Mouse (Mus musculus): ENCODE results near the gene Plod3.

Gene Plod3

DNA sequence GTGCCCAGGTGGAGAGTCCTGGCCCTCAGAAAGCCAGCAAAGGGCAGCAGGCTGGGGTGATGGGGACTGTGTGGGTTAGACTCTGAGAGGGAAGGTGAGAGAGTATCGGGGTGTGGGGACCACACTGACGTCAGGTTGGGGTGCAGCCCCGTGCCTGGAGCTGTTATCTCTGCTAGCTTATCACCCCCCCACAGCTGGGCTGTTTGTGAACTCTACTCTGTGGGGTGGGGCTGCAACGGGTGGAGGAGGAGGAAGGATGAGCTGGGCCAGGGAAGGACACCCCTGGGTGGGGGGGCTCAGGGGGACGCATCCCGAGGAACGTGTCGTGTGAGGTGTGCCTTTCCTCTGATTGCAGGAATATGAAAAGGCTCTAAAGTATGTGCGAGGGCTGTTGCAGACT lies 21.6 kb upstream of the Plod3 start:
- no peak for DNase-seq (ENCODE audit: low spot score)

DNA sequence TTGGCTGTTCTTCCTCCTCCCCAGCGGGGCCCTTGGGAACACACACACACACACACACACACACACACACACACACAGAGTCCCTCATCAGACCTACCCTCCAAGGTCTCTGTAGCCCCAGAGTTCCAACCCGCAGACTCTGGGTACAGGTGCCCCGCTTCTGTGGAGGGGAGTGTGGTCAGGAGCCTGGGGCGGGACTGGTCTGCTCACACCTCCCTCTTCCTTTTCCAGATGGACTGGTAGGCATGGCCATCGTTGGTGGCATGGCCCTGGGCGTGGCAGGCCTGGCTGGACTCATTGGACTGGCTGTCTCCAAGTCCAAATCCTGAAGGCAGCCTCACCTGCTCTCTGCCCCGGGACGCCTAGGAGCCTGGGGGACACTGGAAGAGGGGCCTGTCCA lies 21.1 kb upstream of the Plod3 start:
- no peak for DNase-seq (ENCODE audit: low spot score)

DNA sequence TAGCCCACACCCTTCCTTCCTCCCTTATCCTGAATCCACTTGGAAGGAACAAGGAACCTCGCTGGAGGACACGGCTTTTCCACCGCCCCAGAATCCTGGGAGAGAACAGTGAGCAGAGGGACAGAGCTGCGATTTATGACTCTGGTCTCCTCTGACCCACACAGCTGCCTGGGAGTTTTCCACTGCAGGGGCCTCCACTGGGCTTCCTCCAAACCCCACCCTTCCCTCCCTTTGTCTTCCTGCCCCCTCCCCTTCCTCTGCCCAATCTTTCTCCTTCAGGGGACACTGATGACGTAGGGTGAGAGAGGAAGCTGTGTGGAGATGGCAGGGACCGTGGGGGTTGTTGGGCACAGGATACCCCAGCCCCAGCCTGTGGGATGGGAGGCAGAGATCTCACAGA lies 20.5 kb upstream of the Plod3 start, which contains the start of gene Cldn15:
Gene Cldn15, plus strand, starts transcription at position 286 of the 400 bp plus-strand sequence.
- no peak for DNase-seq (ENCODE audit: low spot score)

DNA sequence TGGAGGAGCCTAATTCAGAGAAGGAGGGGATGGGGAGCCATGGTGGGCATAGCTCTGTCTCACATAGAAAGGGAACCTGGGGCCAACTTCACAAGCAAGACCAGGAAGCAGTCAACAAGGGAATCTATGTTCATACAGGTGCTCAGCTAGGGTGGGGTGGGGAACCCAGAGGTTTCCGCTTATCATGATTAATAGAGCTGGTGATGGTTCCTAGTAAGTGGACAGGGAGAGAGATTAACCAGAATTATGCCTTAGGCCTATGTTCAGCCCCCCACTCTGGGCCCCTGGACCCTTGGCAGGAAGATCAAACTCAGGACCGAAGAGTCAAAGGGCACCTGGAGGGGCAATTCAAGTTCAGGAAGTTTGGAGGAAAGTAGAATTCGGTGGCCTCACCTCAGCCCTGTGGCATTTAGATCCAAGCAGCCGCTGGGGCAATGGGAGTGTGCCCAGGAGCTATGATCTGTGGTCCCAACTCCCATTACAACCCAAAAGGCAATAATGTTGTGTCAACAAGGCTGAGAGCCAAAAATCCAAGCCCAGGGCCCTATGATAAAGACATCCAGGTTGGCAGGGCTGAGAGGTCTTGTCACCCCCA lies 19.9 kb upstream of the Plod3 start:
- no peak for DNase-seq (ENCODE audit: low spot score)

DNA sequence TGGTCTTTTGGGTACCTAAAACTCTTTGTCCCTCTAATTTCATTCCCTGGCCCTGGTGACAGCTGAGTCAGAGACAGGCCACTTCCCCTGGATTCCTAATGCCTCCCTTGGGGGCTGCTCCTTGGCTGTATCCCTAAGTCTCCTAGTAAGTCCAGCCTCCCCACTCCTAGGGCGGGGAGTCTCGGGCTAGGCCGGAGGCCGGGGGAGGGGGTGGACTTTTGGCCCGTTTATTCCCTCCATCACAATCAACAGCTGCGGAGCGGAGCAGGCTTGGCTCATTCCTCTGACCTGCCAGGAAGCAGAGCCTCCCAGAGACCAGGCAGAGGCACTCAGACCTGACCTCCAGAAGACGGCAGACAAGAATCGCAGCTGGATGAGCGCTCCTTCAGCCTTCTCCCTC lies 19.2 kb upstream of the Plod3 start:
- DNase-seq (ENCODE audit: low spot score) = peak; percentile 63

DNA sequence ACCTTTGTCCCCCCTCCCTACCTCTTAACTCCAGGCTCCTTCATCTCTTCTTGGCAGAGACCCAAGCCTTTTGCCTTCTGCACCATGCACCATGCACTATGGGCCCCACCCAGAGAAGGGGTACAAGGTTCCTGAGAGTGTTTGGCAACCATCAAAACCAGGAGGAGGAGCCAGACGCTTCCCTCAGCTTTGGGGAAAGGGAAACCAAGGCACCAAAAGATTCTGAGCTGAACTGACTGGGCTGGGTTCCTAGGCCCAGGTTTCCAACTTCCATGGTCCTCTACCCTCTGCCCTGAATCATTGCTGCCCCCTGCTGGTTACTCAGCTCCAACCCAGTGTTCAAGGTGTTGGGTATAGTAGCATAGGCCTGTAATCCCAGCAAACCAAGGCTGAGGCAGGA lies 16.1 kb upstream of the Plod3 start:
- DNase-seq (ENCODE audit: low spot score) = peak; percentile 77

DNA sequence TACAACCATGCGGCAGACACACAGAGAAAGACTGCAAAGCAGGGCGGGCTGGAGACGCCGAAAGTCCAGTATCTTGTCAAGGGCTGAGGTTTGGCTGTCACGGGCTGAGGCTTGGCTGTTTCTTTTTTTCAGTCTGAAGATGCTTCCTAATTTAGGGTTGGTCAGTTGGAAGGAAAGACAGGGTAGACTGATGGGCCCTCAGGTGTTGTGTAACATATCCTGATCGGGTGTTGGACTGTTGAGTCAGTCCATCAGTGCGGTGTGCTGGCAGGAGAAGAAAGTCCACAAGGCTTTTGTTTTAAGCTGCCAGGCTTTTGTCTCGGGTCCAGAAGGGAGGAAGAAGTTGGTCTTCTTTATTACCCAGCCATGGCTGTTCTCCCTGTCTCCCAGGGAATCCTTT lies 13.1 kb upstream of the Plod3 start:
- no peak for DNase-seq (ENCODE audit: low spot score)

DNA sequence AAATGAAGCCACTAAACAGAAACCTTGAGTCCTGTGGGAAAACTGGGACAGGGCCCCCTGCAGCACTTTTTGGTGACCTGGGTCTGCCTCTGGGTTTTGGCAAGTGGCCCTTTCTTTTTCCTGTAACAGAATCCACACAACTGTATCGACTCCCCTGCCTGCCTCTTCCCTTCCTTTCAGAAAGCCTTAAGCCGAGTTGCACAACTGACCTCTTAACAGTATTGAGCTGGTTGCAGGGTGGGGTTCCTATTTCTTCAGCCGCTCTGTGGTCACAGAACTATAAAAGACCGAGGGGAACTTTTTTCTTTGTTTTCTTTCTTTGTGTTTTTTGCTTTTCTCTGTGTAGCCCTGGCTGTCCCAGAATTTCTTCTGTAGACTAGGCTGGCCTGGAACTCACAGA lies 9.1 kb upstream of the Plod3 start:
- no peak for DNase-seq (ENCODE audit: low spot score)

DNA sequence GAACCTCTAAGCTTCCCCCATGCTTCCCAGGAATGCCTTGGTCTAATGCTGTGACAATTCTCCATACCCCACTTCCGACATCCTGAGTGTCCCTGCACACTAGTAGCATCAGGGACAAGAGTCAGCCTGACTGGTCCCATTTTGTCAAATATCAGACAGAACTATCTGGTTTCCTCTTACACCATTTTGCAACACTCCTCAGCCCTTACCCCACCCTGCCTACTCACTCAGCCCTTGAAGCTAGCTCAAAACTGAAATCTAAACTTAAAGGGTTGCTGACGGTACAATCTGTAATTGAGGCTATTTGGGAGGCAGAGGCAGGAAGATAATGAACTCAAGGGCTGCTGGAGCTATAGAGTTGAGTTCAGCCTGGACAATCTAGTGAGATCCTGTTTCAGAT lies 7.1 kb upstream of the Plod3 start:
- DNase-seq (ENCODE audit: low spot score) = no peak

DNA sequence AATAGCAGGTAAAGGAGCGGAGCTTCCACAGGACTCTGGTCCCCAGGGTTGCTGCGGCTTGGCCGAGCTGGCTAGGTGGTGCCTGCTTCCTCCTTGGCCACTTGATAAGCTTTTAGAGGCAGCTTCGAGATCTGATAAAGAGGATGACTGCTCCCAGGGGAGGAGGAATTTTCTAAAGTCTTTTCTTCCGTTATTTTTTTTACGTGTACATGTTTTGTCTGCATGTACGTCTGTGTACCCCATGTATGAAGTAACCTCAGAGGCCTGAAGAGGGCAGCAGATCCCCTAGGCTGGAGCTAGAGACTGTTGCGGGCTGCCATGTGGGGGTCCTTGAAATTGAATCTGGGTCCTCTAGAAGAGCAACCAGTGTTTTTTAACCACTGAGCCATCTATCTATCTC lies 5.8 kb upstream of the Plod3 start:
- DNase-seq (ENCODE audit: low spot score) = no peak

DNA sequence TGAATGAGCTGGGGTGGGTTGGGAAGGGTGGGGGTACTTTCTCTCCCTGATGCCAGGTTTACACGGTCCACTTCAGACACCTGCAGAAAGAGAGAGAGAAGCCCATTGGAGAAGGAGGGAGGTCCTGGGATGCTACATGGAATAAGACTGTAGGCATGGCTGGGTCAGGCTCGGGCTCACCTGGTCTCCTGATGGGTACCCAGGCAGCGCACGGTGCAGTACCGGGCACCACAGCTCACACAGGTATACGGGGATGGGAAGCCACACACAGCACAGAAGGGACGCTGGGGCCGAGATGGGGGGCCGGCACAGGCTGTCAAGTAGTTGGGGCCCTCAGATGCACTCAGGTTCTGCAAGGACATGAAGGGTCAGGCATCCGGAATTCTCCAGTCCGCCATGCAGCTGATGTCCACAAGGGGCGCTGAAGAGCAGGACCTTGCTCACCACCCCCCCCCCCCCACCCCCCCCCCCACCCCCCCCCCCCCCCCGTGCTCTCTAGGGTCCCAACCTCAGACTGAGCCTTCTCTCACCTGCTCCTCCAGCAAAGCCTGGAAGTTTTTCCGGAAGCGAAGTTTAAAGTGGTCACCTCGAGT lies 4.4 kb upstream of the Plod3 start:
- DNase-seq (ENCODE audit: low spot score) = peak; percentile 84

DNA sequence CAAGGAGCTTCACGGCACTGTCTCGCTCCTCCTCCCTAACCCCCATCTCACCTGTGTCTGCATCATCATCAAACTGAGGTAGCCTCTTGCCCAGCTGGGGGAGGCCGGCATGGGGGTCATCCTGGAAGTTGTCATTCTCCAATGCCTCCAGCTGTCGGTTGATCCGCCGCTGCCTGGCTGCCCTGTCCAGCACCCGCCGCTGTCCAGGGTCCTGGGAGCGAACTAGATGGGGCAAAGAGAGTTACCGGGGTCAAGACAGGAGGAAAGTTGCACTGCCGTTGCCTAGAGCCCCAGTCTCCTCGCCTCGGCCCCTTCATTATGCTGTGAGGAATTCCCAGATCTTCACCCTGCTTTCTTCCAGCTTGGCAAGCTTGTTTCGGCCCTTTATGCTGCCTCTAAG lies 2.0 kb upstream of the Plod3 start:
- no peak for DNase-seq (ENCODE audit: low spot score)

DNA sequence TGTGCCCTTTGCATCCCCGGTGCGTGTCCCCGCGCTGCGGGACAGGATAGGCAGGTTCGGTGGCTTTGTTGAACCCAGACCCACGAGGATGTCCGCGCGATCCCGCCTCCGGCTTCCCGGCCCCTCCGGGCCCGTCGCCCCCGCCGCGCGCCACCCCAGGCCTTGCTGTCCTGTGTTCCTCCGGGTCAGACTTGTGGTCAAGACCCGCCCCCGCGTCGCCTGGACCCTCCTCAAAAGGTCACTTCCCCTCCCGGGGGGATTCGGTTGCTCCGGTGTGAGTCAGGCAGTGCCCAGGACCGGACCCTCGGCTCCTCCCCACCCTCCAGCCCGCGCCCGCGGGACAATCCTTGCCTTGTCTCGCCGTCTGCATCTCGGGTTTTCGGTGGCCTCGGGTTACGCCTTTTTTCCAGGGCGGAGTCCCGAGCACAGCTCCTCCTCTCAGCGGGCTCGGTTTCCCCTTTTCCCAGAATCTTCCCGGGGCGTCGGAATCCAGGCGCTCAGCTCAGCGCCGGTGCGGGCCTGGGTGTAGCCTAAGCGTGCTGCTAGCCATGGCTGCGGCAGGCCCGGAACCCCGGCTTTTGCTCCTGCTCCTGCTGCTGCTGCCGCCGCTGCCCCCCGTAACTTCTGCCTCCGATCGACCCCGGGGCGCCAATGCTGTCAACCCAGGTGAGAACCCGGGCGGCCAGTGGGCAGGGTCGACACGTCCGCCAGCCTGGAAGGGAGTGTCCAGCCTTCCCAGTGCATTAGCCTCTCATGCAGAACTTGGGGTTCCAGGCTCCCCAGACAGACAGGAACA lies 517 bp downstream of the Plod3 start:
- DNase-seq (ENCODE audit: low spot score) = peak; percentile 84

DNA sequence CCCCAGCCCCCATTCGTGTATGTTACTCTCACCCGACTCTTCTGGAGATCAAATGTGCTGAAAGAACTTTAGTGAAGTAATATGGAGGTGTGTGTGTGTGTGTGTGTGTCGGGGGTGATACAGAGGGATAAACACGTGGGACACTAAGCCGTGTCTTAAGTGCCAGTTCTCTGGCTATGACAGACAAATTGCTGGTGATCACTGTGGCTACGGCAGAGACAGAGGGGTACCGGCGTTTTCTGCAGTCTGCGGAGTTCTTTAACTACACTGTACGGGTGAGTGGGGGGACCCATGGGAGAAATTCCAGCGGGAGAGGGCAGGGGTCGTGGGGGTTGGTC lies 1.1 kb downstream of the Plod3 start, which contains the start of gene Znhit1:
Gene Znhit1, minus strand, starts transcription at position 88 of the 338 bp plus-strand sequence.
- DNase-seq (ENCODE audit: low spot score) = no peak

DNA sequence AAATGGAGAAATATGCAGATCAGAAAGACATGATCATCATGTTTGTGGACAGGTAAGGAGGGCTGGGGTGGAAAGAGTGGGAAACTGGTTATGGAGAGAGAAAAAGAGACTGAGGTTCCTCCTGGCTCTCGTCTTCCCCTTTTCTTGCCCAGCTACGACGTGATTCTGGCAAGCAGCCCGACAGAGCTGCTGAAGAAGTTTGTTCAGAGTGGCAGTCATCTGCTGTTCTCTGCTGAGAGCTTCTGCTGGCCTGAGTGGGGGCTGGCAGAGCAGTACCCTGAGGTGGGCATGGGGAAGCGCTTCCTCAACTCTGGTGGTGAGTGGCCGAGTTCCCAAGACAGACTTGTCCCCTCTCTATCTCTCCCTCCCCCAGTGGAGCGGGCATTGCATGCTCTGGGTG lies 1.6 kb downstream of the Plod3 start:
- peak; percentile 62 for DNase-seq (ENCODE audit: low spot score)

DNA sequence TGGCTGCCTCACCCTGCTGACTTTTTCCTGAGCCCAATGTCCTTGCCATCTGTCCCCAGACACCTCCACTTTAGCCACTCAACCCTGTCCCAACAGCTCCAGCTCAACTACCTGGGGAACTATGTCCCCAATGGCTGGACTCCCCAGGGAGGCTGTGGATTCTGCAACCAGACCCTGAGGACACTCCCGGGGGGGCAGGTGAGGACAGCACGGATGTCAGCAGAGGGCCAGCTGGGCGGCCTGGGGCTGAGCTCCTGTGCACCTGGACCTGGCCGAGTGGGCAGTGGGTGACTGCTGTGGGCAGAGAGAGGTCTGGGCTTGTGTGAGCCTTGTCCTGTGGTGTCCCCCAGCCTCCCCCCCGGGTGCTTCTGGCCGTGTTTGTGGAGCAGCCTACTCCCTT lies 3.0 kb downstream of the Plod3 start:
- no peak for DNase-seq (ENCODE audit: low spot score)

DNA sequence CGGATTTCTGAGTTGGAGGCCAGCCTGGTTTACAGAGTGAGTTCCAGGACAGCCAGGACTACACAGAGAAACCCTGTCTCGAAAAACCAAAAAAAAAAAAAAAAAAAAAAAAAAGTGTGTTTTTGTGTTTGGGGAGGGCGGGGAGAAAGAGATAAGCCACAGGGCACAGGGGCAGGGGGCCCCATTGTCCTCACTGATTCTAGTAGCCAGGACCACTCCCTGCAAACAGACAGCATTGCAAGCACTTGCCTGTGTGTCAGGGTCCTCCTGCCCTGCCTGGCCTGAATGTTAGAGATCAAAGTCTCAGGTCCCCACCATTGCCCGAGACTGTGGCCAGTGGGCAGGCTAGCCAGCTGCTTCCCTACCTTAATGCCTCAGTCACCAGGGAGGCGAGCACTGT lies 12.6 kb downstream of the Plod3 start:
- no peak for DNase-seq (ENCODE audit: low spot score)

DNA sequence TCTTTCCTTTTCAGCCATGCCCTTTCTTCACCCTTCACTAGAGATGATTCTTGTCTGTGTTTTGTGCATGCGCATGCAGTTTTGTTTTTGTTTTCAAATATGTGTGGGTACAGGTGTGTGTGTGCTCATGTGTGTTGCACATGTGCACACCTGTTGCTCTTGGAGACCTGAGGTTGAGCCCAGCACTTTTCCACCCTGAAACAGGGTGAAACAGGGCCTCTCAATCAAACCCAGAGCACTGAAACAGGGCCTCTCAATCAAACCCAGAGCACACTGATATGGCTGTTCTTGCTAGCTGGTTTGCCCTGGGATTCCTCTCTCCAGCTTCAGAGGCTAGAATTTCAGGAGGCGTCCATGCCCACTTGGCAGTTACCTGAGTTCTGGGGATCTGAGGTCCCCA lies 13.8 kb downstream of the Plod3 start:
- DNase-seq (ENCODE audit: low spot score) = no peak

DNA sequence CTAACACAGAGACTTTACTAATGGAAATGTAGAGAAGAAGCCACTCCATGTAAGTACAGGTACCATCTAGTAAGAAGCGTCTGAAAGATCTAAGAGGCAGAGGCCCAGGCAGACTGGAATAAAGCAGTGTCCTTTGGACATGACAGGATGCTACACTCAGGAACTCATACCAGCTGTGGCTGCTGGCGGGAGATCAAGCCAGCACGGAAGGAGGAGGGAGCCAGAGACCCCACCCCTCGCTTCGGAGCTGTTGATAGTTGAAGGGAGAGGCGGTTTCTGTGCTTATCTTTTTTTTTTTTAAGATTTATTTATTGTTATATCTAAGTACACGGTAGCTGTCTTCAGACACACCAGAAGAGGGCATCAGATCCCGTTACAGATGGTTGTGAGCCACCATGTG lies 20.5 kb downstream of the Plod3 start:
- no peak for DNase-seq (ENCODE audit: low spot score)

DNA sequence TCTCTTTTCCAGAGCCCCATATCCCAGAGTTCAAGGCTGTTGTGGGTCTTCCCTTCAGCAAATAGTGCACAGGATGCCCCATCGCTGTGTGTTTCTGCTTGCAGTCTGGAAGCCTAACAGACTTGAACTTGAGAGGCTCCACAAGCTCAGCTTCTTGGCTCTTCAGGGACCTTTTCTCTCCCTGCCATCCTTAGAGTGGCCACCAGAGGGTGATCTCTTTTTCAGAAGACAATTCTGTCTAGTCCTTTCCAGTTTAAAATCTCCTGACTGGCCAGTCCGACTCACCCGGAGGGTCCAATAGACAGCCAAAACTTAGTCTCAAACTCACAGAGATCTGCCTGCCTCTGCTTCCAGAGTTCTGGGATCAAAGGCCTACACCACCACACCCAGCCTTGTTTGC lies 23.2 kb downstream of the Plod3 start:
- DNase-seq (ENCODE audit: low spot score) = peak; percentile 78

DNA sequence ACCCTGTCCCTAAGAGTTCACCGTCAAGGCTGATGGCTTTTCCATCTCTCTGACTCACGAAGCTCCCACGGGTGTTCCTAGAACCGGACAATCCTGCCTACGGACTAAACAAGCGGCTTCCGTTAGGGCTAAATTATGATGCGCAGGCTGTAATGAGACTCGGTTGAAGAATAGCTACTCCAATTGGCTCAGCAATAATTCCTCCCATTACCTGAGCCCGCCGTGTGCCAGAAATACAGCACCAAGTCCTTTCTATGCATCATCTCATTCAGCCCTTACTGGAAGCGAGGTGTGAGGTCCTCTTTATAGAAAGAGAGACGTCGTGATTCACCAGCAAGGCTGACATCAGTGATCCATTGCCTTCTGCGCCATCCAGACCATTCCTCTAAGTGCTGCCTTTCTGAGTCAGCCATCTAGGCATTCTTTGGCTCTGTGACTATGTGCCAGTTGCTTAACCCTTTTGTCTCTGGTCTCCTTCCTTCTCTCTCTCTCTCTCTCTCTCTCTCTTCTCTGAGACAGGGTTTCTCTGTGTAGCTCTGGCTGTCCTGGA lies 25.7 kb downstream of the Plod3 start:
- DNase-seq (ENCODE audit: low spot score) = no peak

DNA sequence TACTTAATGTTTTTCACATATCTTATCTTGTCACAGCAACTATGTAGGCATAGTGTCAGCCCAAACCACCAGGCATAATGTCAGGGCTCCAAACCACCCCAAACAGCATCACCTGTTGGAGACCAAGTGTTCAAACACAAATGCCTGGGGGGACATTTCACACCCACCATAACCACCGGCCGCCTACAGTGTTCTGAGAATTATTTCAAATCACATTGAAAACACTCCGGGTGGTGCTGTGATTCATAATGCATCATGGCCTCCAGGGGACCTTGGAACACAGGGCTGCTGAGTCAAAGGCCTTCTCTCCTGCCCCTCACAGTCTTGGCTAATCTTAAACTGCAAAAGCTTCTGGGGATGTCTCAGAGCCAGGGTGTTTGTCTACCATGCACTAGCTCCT lies 29.1 kb downstream of the Plod3 start:
- DNase-seq (ENCODE audit: low spot score) = no peak

DNA sequence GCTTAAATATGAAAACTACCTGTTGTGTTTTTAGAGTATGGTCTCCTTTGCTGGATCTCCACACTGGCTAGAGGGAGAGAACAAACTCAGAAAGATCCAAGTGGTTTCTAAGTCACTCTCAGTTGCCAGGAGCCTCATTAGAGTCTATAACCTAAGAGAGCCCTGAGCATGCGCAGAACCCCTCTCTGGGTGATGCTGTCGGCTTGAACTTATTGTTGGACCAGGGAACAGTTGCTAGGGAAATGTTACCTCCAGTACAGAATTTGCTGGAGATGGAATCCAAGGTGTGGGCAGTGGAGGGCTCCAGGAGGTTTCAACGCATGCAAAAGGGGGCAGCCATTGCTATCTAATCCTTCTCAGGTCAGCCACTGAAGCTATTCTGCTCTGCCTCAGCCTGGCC lies 37.5 kb downstream of the Plod3 start:
- no peak for DNase-seq (ENCODE audit: low spot score)

Data from testis, postnatal 10 days (tissue).